Mouse (Mus musculus) C2C12 (cell line): ENCODE data around the gene Dgcr6. TPM values are rescaled to one million over a fixed set of nuclear protein-coding genes. Genes with fewer than 3 reads are reported as not detected.

Source experiments
- H3K27me3 ChIP-seq: one replicate; pipeline ENCODE4 v1.6.1; 2011; ENCODE audit not compliant: control insufficient read depth, insufficient read depth, insufficient read length
- H3K36me3 ChIP-seq: one replicate; pipeline ENCODE4 v1.6.1; 2011; ENCODE audit not compliant: control insufficient read depth, insufficient read depth
- H3K4me3 ChIP-seq: one replicate; pipeline ENCODE4 v1.5.1; 2011; ENCODE audit warnings: mild to moderate bottlenecking, control low read depth; ENCODE audit not compliant: poor library complexity, insufficient read depth, severe bottlenecking
- H3K79me2 ChIP-seq: one replicate; pipeline ENCODE4 v1.6.1; 2011; ENCODE audit not compliant: control insufficient read depth, insufficient read depth
- H3K79me3 ChIP-seq: one replicate; pipeline ENCODE4 v1.6.1; 2011; ENCODE audit warnings: low read depth, control low read depth
- H3ac ChIP-seq: one replicate; pipeline ENCODE3; 2011; ENCODE audit warnings: low read depth; ENCODE audit not compliant: control insufficient read depth, insufficient read length
- CEBPB ChIP-seq: IDR thresholded peaks from one replicate; pipeline ENCODE4 v1.6.1; 2011; ENCODE audit warnings: low read depth, mild to moderate bottlenecking, control low read depth, moderate library complexity
- CTCF ChIP-seq: IDR thresholded peaks from one replicate; pipeline ENCODE4 v1.5.1; 2011; ENCODE audit not compliant: control insufficient read depth, insufficient read depth, insufficient read length
- FOSL1 ChIP-seq: IDR thresholded peaks from one replicate; pipeline ENCODE4 v1.8.0; 2011; ENCODE audit warnings: mild to moderate bottlenecking, low read length; ENCODE audit not compliant: poor library complexity, insufficient read depth, severe bottlenecking
- MAX ChIP-seq: IDR thresholded peaks from one replicate; pipeline ENCODE4 v1.6.1; 2011; ENCODE audit warnings: mild to moderate bottlenecking, control low read depth
- MYOD1 ChIP-seq: IDR thresholded peaks from one replicate; pipeline ENCODE4 v1.6.1; 2011; ENCODE audit warnings: low read depth; ENCODE audit not compliant: control insufficient read depth, insufficient read length
- MYOG ChIP-seq: IDR thresholded peaks from one replicate; pipeline ENCODE4 v1.6.1; 2011; ENCODE audit not compliant: control insufficient read depth, insufficient read length; ENCODE audit errors: extremely low read depth
- USF1 ChIP-seq: IDR thresholded peaks from one replicate; pipeline ENCODE4 v1.6.1; 2011; ENCODE audit warnings: low read depth, mild to moderate bottlenecking, control low read depth, moderate library complexity
- polyA plus RNA-seq: library from polyadenylated mRNA; unstranded; fragments of >200 nt; fragmentation: generic; extraction: Trizol; gene quantifications from one replicate; pipeline ENCODE4 v1.2.1, GENCODE M21; 2012; ENCODE audit warnings: missing spikeins

Gene Dgcr6
- polyA plus RNA-seq, 1 experiment, result 71.1 TPM

DNA sequence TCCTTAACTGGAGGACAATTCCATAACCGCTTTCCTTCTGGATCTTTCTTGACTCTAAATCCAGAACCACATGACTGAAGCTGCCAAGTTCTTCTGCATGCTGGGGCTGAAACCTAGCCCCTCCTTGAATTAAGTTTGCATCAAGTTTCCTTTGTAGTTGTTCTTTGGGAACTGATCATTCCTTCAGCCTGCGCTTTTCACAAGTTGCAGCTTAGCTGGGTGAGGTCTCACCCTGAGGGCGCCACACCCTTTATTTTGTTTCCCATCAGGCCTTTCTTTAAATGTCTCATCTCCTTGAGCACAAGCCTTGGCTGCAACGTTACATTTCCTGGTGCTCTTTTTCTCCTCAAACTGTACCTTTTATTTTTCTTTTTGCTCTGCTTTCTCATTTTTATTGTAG lies 50.2 kb downstream of the Dgcr6 start:
- Histone ChIP-seq H3K27me3 (peaks cover 4% of the 10 kb centered on the region), H3K4me3 (no peak overlapping the region), H3K79me3 (no peaks in the 10 kb centered on the region), H3K79me2 (no peaks in the 10 kb centered on the region), H3K36me3 (no peaks in the 10 kb centered on the region), H3ac (no peak overlapping the region)
- TF ChIP-seq MAX, result no peak
- no peak for TF ChIP-seq MYOD1
- TF ChIP-seq FOSL1, result no peak
- no peak for TF ChIP-seq CEBPB
- TF ChIP-seq CTCF, result no peak
- TF ChIP-seq USF1, result no peak
- no peak for TF ChIP-seq MYOG

GRCm38 (mm10) chr16:18103366-18103765 lies 50.7 kb downstream of the Dgcr6 start:
- Histone ChIP-seq H3K79me3 (no peaks in the 10 kb centered on the region), H3K27me3 (peaks cover 4% of the 10 kb centered on the region), H3ac (no peak overlapping the region), H3K36me3 (no peaks in the 10 kb centered on the region), H3K4me3 (no peak overlapping the region), H3K79me2 (no peaks in the 10 kb centered on the region)
- TF ChIP-seq CTCF, result no peak
- no peak for TF ChIP-seq USF1
- TF ChIP-seq MAX, result no peak
- no peak for TF ChIP-seq CEBPB
- TF ChIP-seq MYOG, result no peak
- no peak for TF ChIP-seq FOSL1
- no peak for TF ChIP-seq MYOD1

GRCm38 (mm10) chr16:18103808-18104207 lies 51.1 kb downstream of the Dgcr6 start:
- Histone ChIP-seq H3K4me3 (no peak overlapping the region), H3K27me3 (peaks cover 4% of the 10 kb centered on the region), H3ac (no peak overlapping the region), H3K79me2 (no peaks in the 10 kb centered on the region), H3K36me3 (no peaks in the 10 kb centered on the region), H3K79me3 (no peaks in the 10 kb centered on the region)
- TF ChIP-seq USF1 (peak; percentile 31), MYOD1 (no peak), CEBPB (no peak), MAX (no peak)

GRCm38 (mm10) chr16:18108221-18108966 lies 55.7 kb downstream of the Dgcr6 start:
- Histone ChIP-seq H3K36me3 (no peaks in the 10 kb centered on the region), H3K4me3 (no peak overlapping the region), H3K27me3 (peaks cover 4% of the 10 kb centered on the region), H3K79me3 (no peaks in the 10 kb centered on the region), H3K79me2 (no peaks in the 10 kb centered on the region), H3ac (no peak overlapping the region)
- TF ChIP-seq CEBPB, result peak; percentile 91
- TF ChIP-seq MAX, result no peak
- no peak for TF ChIP-seq USF1
- peak; percentile 82 for TF ChIP-seq CTCF

- H3K79me3 ChIP-seq, result no peaks in the 10 kb centered on the region
- peaks cover 13% of the 10 kb centered on the region for H3K27me3 ChIP-seq
- TF ChIP-seq MAX (no peak), USF1 (no peak), FOSL1 (no peak), MYOG (no peak), MYOD1 (no peak), CTCF (no peak), CEBPB (no peak)
- H3K79me2 ChIP-seq, result no peaks in the 10 kb centered on the region
- H3ac ChIP-seq, result no peak overlapping the region
- H3K36me3 ChIP-seq, result no peaks in the 10 kb centered on the region
- no peak overlapping the region for H3K4me3 ChIP-seq
These were observed 58.4 kb downstream of the Dgcr6 start for GRCm38 (mm10) chr16:18111042-18111441.

DNA sequence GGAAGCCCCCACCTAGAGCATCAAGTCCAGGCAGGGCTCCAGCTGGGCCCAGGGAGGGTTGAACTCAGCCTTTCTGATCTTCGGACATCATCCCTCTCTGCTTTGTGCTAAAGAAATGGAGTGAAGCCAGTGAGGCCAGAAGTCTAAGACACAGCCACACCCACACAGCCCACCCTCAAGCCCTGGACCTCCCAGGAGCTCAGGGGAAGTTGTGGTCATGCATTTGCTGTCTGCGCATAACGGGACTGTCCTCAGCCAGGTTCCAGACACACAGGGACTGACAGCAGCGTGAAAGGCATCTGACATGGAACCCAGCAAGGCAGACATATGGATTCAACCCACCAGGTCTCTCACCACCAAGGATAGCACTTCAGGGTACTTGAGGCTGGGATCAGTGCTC lies 63.8 kb downstream of the Dgcr6 start:
- TF ChIP-seq MYOD1, result no peak
- no peak for TF ChIP-seq MYOG
- no peak for TF ChIP-seq USF1
- no peak for TF ChIP-seq MAX
- TF ChIP-seq FOSL1, result no peak
- no peak for TF ChIP-seq CTCF
- Histone ChIP-seq H3K79me3 (no peaks in the 10 kb centered on the region), H3K79me2 (no peaks in the 10 kb centered on the region), H3ac (no peak overlapping the region), H3K4me3 (no peak overlapping the region), H3K27me3 (peaks cover 28% of the 10 kb centered on the region), H3K36me3 (no peaks in the 10 kb centered on the region)
